Mouse (Mus musculus) urinary bladder, adult 18-20 months (tissue): ENCODE measurements around the gene Rxfp2.

Experiments
- DNase-seq, 2 experiments: peaks; one replicate each; pipeline ENCODE4 v3.0.0; 2022; ENCODE audit warnings: low spot score in 2 of 2, mixed read lengths in 2 of 2

The Rxfp2 gene

DNA sequence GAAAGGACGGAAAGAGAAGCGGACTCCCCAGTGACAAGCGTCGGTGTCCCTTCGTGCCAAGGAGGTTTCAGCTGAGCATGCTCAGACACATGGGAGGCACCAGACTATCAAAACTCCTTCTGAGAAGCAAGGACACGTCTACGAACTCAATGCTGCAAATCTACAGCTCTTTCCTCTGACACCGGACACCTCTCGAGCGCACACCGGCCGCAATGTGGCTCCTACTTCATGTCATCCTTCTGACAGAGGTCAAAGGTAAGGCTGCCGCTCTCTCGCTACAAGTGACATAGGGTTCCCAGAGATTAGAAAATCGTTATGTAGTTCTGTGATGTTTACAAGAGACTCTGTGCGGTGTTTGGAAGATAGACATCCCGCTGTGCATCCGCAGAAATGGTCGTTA lies at the start of gene Rxfp2:
Gene Rxfp2, plus strand, starts transcription at position 20 of the 400 bp plus-strand sequence.
- no peak for DNase-seq

DNA sequence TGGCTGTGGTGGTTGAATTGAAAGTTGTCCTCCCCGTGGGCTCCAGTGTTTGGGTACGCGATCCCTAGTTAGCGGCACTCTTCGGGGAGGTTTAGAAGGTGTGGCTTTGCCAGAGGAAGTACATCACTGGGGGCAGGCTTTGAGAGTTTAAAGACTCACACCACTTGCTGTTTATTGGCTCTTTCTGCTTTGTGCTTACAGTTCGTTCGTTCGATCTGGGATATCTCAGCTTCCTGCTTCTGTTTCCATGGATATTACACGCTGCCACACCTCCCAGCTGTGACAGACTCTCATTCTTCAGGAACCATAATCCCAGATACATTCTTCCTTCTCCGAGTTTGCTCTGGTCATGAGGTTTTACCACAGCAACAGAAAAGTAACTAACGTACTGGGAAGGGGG lies 48.2 kb upstream of the Rxfp2 start:
- no peak for DNase-seq

DNA sequence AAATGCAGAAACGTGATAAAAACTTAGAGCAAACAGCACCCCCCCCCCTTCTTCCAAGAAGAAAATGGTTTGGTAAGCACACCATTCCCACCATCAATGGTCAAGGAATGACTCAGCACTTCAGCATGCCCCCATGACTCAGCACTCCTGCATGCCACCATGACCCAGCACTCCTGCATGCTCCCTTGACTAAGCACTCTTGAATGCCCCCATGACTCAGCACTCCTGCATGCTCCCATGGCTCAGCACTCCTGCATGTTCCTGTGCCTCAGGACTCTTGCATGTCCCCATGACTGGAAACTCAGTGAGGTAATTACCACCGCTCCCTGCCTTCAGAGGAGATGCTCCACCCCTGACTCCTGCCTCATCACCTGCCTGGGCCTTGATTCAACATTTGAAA lies 41.4 kb upstream of the Rxfp2 start:
- no peak for DNase-seq

DNA sequence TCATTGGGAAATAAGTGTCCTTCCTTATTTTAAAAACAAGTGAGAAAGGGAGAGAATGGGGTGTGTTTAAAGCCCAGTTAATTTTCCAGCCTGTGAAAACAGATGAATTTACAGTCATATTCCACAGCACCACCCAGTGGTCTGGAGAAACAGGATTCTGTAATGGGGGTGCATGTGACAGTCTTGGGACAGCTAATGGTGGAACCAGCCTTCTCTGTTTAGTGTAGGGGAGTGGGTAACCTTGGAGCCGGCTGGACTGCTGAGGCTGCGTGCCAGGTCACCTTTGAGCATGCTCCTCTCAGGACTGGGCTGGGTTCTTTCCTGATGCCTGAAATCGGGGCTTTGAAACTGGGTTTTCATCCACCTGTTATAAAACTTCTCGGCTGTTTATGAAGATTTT lies 34.9 kb upstream of the Rxfp2 start:
- DNase-seq, result no peak

DNA sequence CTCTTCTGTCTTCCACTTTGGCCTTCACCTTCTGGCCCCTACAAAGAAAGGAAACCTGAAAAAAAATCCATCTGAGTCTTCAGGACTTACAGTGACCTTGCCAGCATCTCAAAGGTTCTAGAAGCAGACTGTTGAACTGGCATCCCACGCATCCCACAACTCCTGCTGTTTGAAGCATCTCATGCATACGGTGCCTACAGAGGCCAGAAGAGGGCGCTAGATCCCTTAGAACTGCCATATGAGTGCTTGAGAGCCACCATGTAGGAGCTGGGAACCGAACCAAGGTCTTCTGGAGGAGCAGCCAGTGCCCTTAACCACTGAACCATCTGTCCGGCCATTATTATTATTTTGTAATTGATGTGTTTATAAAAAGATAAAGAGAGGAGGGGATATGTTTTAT lies 23.9 kb upstream of the Rxfp2 start:
- no peak for DNase-seq

DNA sequence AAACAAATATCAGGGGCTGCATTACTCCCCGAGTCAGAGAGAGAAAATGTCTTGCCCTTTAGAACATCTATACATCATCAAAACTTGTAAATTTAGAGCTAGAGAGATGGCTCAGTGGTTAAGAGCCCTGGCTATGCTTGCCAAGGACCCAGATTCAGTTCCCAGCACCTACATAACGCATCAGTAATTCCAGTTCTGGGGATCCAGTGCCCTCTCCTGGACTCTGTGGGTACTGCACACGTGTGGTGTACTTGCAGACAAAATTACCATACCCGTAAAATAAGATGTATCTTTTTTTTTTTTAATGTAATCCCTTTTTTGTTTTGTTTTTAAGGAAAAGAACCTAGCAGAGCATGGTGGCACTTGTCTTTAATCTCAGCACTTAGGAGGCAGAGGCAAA lies 21.9 kb upstream of the Rxfp2 start:
- DNase-seq, result no peak

DNA sequence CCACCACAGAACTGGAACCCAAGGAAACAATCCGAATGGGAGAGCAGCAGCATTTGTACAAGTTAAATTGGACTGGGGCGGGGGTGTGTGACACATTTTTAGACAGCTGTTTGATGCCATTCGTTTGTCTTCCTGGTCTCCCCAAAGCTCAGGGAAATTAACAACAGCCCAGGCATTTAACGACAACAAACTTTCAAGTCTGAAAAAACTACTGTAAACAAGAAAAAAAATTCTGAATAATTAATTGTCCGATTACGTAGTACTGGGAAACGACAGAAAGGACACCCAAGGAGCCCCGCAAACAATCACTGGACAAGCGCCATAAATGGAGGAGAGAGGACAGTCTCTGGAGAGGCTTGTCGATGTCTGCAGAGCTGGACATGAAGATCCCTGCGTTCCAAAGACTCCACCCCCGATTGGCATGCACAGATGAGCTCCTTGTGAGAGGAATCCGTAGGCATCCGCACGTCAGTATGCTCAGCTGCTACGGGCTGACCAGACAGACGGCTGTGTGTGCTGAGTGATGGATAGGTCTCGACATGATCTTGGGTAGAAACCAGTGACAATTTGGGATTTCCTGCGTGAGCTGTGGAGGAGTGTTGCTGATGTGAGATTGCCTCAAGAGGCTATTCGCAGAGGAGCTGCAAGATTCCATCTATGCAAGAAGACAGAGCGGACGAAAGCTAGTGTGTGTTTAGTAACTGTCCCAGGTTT lies 21.0 kb upstream of the Rxfp2 start:
- DNase-seq, result no peak

DNA sequence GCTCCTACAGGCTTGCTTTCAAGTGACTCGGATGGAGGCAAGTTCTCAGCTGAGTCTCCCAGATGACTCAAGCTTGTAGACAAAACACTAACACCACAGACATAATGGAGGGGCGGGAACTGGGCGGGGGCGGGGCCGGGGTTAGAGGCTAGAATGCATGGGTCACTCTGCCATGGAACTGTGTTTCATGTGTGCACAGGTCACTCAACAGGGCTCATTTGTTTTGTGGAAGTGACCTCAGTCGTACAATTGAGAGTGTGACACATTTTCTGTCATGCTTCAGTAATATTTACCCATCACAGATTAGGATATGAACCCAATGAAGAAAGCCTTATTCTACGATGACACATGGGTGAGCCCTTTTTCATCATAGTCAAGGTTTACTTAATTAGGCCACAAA lies 20.2 kb upstream of the Rxfp2 start:
- no peak for DNase-seq

DNA sequence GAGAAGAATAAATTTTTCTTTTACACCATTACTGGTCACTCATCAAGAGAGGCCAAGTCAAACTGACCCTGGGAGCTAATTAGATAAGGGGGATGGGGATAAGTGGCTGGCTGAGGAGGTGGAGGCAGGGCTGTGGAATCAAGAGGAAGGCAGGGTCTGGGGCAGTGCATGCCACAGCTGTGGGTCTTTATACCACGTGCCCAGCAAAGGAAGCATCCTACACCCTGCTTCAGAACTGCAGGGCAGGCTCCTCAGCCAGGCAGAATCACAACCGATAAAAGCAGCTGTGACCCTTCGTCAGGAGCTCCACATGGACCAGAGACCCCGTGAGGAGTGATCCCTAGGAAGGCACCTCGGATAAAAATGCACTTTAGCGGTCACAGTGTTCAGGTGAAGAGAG lies 13.1 kb upstream of the Rxfp2 start:
- no peak for DNase-seq

DNA sequence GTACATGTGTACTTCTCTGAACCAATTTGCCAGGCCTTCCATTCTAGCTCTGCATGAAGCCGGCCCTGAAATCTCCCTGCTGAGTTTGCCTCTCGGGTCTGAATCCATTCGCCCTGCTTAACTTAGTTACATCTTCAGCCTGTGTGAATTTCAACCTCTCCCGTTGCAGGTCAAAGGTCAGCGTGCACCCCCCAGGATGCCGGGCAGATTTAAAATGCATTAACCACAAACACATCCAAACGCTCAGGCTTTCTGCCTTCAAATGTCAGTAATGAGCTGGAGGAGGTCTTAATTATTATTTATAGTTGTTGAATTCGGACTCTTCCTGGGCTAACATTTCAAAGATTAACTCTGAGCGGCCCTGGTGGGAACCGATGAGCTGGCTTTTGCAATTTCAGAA lies 1.6 kb upstream of the Rxfp2 start:
- no peak for DNase-seq

DNA sequence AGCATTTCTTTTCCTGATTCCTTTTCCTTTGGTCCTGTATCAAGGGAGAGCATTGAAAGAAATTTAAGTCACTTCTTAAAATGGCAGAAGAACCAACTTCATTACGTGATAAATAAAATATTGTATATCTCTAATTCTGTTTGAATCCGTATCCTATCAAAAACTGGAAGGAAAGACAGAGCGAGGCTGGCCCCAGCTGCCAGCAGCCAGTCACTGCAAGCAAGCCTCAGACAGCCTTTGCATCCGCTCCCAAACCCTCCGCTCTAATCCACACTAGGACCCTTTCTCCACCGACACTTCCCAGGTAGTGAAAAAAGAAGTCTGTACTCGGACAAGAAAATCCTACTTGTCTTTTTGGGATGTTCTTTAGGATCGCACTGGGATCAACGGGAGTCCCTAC lies 803 bp upstream of the Rxfp2 start:
- DNase-seq, result no peak

DNA sequence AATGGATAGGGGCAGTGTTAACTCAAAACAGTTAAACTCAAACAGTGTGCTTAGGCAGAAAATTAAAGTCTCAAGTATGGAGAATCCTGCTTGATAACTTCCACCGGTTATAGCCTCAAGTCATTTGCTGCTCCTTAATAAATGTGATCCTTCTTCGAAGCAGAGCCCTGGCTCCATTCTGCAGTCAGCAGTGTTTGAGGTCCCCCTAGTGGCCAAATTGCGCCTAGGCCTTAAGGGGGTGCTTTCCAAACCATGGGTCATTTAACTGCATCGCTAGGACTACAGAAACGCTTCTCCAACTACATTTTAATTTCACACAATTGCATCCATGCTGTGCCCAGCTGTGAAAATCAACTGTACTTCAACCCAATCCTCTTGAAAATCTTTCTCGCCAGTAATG lies 2.4 kb downstream of the Rxfp2 start:
- DNase-seq, result peak; percentile 48 to 63

DNA sequence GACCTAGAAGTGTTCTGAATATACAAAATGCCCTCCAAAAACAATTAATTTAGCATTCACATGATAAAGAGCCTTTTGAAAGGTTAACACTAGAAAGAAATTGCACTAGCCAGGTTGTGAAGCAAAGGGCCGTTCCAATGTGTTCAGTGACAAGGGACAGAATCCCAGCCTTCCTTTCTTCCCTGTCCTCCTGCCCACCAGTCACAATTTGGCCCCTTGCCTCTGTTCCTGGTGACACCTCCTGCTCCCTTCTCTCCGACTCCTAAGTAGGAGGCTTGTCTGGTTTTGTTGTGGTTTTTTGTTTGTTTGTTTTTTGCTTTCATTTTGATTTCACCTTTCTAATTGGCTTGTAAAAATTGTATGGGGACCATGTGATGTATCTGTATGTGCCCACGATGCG lies 3.3 kb downstream of the Rxfp2 start:
- DNase-seq, result no peak

DNA sequence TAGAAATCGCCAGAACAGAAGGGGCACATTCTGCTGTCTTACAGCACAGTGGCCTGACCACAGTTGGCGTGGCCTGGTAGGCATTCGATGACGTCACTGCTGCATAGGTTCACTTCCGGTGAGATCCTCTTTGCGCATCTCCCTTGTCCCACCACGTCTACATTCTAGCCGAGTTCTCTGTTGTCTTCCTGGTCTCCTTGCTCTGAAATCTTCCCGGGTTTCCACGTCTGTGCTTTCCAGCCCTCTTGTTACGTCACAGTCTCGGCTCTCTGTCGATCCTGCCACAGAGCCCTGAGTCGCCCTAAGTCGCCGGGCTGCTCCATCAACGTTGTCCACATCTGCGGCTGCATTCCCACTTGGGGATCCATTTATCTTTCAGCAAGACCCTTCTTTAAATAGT lies 4.1 kb downstream of the Rxfp2 start:
- no peak for DNase-seq

DNA sequence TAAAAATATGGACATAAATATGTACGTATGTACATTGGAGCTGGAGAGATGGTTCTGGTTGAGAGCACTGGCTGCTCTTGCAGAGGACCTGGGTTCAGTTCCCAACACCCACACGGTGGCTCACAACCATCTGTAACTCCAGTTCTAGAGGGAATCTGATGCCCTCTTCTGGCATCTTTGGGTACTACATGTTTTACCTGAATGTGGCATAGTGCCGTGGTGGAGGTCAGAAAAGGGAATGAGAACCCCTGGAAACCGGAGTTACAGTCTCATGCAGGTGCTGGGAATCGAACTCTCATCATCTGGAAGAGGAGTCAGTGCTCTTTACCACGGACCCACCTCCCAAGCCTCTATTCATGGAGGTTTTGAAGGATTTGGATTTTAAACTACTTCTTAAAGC lies 5.0 kb downstream of the Rxfp2 start:
- DNase-seq, result no peak

DNA sequence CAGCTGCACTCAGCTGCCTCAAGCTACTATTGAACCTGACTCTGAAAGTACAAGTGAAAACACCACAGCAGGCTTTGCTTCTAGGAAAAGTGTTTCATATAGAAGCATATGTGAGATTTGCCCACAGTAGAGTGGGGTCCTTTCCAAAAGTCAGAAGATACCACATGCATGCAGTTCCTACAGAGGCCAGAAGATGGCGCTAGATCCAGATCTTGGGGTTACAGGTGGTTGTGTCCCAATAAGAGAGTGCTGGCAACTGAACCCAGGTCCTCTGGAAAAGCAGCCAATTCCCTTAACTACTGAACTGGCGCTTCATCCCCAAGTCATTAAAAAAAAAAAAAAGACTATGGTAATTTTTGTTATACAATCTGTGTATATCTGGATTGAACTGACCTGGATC lies 5.7 kb downstream of the Rxfp2 start:
- no peak for DNase-seq

DNA sequence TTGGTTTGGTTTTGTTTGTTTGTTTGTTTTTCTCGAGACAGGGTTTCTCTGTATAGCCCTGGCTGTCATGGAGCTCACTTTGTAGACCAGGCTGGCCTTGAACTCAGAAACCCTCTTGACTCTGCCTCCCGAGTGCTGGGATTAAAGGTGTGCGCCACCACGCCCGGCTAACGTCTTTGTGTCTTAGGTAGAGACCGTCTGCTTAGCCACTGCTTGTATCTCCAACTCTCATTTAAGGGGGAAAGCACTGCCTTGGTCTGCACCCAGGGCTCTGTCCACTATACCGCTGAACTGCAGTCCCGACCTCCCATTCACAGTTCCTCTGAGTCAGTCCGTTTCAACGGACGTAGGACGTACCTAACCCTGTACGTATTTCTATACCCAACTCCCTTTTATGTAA lies 6.4 kb downstream of the Rxfp2 start:
- DNase-seq, result no peak

DNA sequence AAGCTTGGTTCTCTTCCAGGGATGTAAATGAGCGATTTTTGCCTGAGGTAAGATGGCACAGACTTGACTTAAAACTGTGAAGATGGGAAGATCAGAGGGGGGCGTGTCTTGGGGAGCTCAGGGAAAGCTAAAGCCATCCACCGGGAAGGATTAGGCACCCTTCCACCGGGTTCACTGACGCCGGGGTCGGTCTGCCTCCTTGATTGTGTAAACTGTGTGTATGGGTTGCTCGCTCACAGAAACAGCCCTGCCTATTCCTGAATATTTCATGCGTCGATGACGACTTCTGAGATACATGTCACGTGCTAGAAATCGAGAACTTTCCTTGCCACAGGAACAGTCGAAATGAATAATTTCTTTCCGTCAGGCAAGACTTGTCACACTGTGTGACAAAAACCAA lies 6.9 kb downstream of the Rxfp2 start:
- no peak for DNase-seq

DNA sequence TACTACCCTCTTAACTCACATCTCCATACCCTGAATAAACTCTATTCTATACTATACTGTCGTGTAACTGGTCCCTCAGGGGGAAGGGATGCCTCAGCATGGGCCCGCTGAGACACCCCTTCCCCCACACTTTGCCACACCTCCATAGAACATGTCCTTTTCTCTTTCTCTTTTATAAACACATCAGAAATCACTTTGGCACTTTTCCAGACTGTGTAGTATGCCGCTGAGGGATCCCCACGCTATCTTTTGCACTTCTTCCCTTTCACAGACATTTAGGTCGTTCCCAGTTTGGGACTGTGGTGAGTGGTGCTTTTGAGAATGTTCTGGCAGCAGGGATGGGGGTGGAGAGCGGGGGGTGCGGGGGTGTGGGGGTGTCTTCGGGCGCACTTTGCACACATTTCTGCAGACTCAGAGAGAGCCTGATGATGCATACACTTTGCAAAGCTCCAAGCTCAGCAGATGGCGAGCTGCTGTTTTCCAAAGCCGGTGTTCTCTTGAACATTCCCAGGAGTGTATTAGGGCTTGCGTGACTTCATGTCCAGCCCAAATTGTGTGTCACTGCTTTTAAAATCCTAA lies 8.1 kb downstream of the Rxfp2 start:
- no peak for DNase-seq

DNA sequence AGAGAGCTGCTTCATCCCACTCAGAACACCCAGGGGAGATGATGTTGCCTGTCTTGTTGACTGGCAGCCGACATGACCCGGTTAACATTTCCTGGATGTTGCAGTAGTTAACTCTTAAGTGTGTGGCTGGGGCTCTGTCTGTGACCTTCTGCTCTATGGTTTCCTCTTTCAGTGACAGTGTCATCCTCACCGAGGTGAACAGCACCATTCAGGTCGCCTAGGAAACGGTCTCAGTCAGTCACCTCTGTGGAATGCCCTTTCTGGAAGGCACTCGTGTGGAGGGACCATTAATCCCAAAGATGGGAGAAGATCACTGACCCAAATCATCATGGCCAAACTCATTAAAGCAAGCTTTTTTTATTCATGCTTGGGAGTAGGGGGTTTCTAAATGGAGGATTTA lies 12.7 kb downstream of the Rxfp2 start:
- DNase-seq, result no peak

DNA sequence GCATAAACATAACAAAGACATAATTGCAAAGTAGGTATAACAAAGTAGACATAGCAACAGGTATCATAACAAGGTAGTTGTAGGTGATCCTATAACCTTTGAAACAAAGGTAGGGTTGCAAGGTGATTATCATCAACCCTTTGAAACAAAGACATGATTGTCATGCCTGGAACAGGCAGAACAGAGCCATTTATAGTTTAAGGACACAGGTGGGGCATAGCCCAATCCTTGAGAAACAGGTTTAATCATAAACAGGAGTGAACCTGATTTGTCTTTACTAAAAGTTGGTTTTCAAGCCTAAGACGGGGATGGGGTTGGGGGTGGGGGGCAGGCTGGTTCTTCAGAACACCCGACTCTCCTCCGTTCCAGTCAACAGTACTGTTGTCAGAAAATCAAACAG lies 13.2 kb downstream of the Rxfp2 start:
- DNase-seq, result no peak

DNA sequence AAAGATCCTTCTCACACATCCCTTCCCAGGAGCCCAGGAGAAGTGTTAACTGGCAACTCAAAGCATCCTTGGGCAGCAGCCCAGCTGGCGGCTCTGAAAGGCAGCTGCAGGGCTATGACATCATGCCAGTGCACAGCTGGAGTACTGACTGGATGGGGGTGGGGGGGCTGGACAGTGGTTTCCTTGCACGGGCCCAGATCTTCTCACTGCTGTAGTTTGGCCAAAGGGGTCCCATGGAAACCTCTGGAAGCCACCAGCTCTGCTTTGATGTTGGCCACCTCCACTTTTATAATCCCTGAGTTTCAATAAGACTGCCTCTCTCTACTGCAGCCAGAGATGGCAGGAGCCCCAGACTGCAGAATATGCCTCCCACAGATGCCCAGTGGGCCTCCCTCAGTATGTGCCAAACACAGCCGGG lies 13.6 kb downstream of the Rxfp2 start:
- DNase-seq, result no peak

DNA sequence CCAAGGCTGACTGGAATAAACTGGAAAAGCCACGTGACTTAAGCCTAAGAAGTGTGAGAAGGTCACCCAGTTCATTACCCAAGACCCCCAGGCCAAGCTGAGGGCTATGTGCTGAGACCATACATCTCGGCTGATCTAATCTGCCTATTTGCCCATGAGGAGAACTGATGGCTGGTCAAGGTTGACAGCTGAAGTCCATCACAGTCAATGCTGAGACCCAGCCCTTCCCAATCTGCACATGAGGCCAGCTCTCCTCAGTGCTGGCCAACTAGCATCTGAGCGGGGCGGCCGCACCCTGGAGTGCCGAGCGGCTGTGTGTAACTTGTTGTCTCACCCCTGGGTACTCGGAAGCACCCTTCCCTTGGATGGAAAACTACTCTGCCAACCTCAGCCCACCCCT lies 17.8 kb downstream of the Rxfp2 start:
- no peak for DNase-seq

DNA sequence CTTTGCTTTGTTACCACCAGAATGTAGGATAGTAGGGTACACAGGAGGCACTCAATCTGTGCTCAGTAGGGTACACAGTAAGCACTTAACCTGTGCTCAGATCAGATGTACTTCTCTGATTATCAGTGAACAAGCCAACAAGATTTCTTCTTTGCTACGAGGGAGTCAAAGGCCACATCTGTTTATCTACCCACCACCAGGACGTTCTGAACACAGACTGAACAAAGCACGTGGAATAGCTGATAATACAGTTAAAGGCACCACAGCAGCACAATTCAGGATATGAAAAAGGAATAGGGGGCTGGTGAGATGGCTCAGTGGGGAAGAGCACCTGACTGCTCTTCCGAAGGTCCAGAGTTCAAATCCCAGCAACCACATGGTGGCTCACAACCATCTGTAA lies 18.4 kb downstream of the Rxfp2 start:
- DNase-seq, result no peak
